Mouse (Mus musculus) heart, embryonic 16.5 days (tissue): ENCODE data around the gene Cds2. TPM values are rescaled to one million over a fixed set of nuclear protein-coding genes. Genes with fewer than 3 reads are reported as not detected.
A peak's percentile ranks its signal among the peaks of the same experiment; 100 is the strongest.
"Not testable (repeated sequence)": the region's sequence is repeated elsewhere in the genome, so short reads cannot be mapped to it uniquely, and the experiment has no call there.

Experiments
- ATAC-seq: fragments of 200-750 bp; cut with Nextera tagmentation; replicated peaks from 2 replicates; pipeline ENCODE4 v1.8.0; 2017; ENCODE audit warnings: moderate number of reproducible peaks; ENCODE audit not compliant: insufficient read depth, low FRiP score; ENCODE audit errors: extremely low read depth
- H3K27ac ChIP-seq: fragments of 300-500 bp; sonication (generic); 2 replicates; pipeline ENCODE4 v1.5.1; 2014; ENCODE audit warnings: mild to moderate bottlenecking, low read length, control low read depth, moderate library complexity
- H3K27me3 ChIP-seq: fragments of 300-500 bp; sonication (generic); 2 replicates; pipeline ENCODE4 v1.6.1; 2014; ENCODE audit warnings: low read length, mixed read lengths; ENCODE audit not compliant: control insufficient read depth, insufficient read depth
- H3K36me3 ChIP-seq: fragments of 300-500 bp; sonication (generic); 2 replicates; pipeline ENCODE4 v1.6.1; 2014; ENCODE audit not compliant: control insufficient read depth, insufficient read depth
- H3K4me1 ChIP-seq: fragments of 300-500 bp; sonication (generic); 2 replicates; pipeline ENCODE4 v1.6.1; 2014; ENCODE audit warnings: low read length, mixed read lengths; ENCODE audit not compliant: control insufficient read depth, insufficient read depth
- H3K4me2 ChIP-seq: fragments of 300-500 bp; sonication (generic); 2 replicates; pipeline ENCODE4 v1.6.1; 2014; ENCODE audit warnings: low read depth, mild to moderate bottlenecking, control low read depth, low read length
- H3K4me3 ChIP-seq: fragments of 300-500 bp; sonication (generic); 2 replicates; pipeline ENCODE4 v1.5.1; 2014; ENCODE audit warnings: mild to moderate bottlenecking, control low read depth, low read length
- H3K9ac ChIP-seq: fragments of 300-500 bp; sonication (generic); 2 replicates; pipeline ENCODE4 v1.6.1; 2014; ENCODE audit warnings: low read length, control low read depth
- H3K9me3 ChIP-seq: fragments of 300-500 bp; sonication (generic); replicated peaks from 2 replicates; pipeline ENCODE4 v1.6.1; 2016; ENCODE audit warnings: low read length; ENCODE audit not compliant: control insufficient read depth
- WGBS: fragments of 180-500 bp; shearing (Covaris S2); extraction: QIAGEN DNeasy Blood & Tissue Kit; methylation state at CpG from one replicate; pipeline ENCODE4 v1.1.7; 2014; 5-methylcytosine and 5-hydroxymethylcytosine counted together
- polyA plus RNA-seq: library from polyadenylated mRNA; unstranded; fragments of >200 nt; fragmentation: Nextera tagmentation; extraction: Ambion mirVana; gene quantifications from 2 replicates; pipeline ENCODE4 v1.2.1, GENCODE M21; 2015

The Cds2 gene
- polyA plus RNA-seq, 1 experiment from 2014 or later = 28.2 TPM

DNA sequence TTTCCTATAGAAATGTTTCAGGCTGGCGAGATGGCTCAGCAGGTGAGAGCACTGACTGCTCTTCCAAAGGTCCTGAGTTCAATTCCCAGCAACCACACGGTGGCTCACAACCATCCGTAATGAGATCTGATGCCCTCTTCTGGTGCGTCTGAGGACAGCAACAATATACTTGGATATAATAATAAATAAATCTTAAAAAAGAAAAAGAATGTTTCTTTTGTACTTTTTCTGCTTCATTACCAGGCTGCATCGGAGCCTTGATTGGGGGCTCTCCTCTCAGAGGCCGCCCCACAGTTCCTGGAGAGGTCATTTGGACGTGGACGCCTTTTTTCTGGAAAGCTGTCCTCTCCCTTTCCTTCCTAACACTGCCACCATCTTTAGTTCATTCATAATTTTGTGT, 51.1 kb downstream of the Cds2 start:
- not testable (repeated sequence) for H3K36me3 ChIP-seq, H3K27ac ChIP-seq, ATAC-seq, H3K9ac ChIP-seq, H3K4me3 ChIP-seq, H3K27me3 ChIP-seq, H3K4me1 ChIP-seq, H3K4me2 ChIP-seq, H3K9me3 ChIP-seq
- WGBS = 79% methylated on average over 8 of the region's 8 CpGs

- Histone ChIP-seq H3K4me1 (no peaks in the 10 kb centered on the region), H3K9me3 (no peaks in the 10 kb centered on the region), H3K27me3 (no peaks in the 10 kb centered on the region), H3K4me2 (no peak overlapping the region), H3K9ac (no peak overlapping the region), H3K4me3 (no peak overlapping the region), H3K36me3 (no peaks in the 10 kb centered on the region), H3K27ac (no peak overlapping the region)
- 40% methylated on average over 8 of the region's 8 CpGs for WGBS
- ATAC-seq = no peak; the same call in 1 of the 2 replicates
Observed at GRCm38 (mm10) chr2:132316041-132316808, 53.3 kb downstream of the Cds2 start.

DNA sequence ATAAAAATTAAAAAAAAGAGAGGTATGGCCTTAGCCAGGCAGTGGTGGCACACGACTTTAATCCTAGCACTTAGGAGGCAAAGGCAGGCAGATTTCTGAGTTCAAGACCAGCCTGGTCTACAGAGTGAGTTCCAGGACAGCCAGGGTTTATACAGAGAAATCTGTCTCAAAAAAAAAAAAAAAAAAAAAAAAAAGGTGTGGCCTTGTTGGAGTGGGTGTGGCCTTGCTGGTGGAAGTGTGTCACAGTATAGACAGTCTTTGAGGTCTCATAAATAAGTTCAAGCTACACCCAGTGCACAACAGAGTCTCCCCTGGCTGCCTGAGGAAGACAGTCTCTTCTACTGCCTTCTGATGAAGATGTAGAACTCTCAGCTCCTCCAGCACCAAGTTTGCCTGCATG, 54.2 kb downstream of the Cds2 start:
- H3K27ac ChIP-seq = no peak overlapping the region
- H3K36me3 ChIP-seq = no peaks in the 10 kb centered on the region
- no peaks in the 10 kb centered on the region for H3K27me3 ChIP-seq
- 56% methylated on average over 1 of the region's 1 CpGs for whole genome bisulfite sequencing
- H3K4me3 ChIP-seq = no peak overlapping the region
- no peaks in the 10 kb centered on the region for H3K4me1 ChIP-seq
- H3K4me2 ChIP-seq = no peak overlapping the region
- ATAC-seq = no peak
- H3K9ac ChIP-seq = no peak overlapping the region
- no peaks in the 10 kb centered on the region for H3K9me3 ChIP-seq

- ATAC-seq = no peak
- no peak overlapping the region for H3K27ac ChIP-seq
- H3K9me3 ChIP-seq = no peaks in the 10 kb centered on the region
- no peak overlapping the region for H3K4me3 ChIP-seq
- H3K9ac ChIP-seq = no peak overlapping the region
- H3K27me3 ChIP-seq = no peaks in the 10 kb centered on the region
- H3K36me3 ChIP-seq = no peaks in the 10 kb centered on the region
- no peaks in the 10 kb centered on the region for H3K4me1 ChIP-seq
- no peak overlapping the region for H3K4me2 ChIP-seq
- 73% methylated on average over 5 of the region's 5 CpGs for WGBS
Observed at GRCm38 (mm10) chr2:132320516-132320915, 57.6 kb downstream of the Cds2 start.

- H3K9ac ChIP-seq = no peak overlapping the region
- H3K27me3 ChIP-seq = no peaks in the 10 kb centered on the region
- no peak overlapping the region for H3K27ac ChIP-seq
- no peak overlapping the region for H3K4me3 ChIP-seq
- no peaks in the 10 kb centered on the region for H3K4me1 ChIP-seq
- no peaks in the 10 kb centered on the region for H3K36me3 ChIP-seq
- WGBS = 35% methylated on average over 4 of the region's 4 CpGs
- no peak overlapping the region for H3K4me2 ChIP-seq
- H3K9me3 ChIP-seq = no peaks in the 10 kb centered on the region
- ATAC-seq = peak; percentile 63; the same call in 1 of the 2 replicates
Observed at GRCm38 (mm10) chr2:132323541-132323940, 60.6 kb downstream of the Cds2 start.

- WGBS = 83% methylated on average over 2 of the region's 2 CpGs
- H3K4me1 ChIP-seq = no peaks in the 10 kb centered on the region
- H3K9me3 ChIP-seq = no peaks in the 10 kb centered on the region
- H3K9ac ChIP-seq = no peak overlapping the region
- H3K4me3 ChIP-seq = no peak overlapping the region
- no peak overlapping the region for H3K4me2 ChIP-seq
- H3K27me3 ChIP-seq = no peaks in the 10 kb centered on the region
- no peak for ATAC-seq
- H3K36me3 ChIP-seq = no peaks in the 10 kb centered on the region
- H3K27ac ChIP-seq = no peak overlapping the region
Observed at GRCm38 (mm10) chr2:132337202-132337601, 74.3 kb downstream of the Cds2 start.

- Histone ChIP-seq H3K4me3 (no peak overlapping the region), H3K9ac (no peak overlapping the region), H3K27me3 (no peaks in the 10 kb centered on the region), H3K4me1 (no peaks in the 10 kb centered on the region), H3K36me3 (no peaks in the 10 kb centered on the region), H3K27ac (no peak overlapping the region), H3K4me2 (no peak overlapping the region), H3K9me3 (no peaks in the 10 kb centered on the region)
- 37% methylated on average over 2 of the region's 2 CpGs for WGBS
- ATAC-seq = peak; percentile 82
Observed at GRCm38 (mm10) chr2:132340350-132340749, 77.4 kb downstream of the Cds2 start.

DNA sequence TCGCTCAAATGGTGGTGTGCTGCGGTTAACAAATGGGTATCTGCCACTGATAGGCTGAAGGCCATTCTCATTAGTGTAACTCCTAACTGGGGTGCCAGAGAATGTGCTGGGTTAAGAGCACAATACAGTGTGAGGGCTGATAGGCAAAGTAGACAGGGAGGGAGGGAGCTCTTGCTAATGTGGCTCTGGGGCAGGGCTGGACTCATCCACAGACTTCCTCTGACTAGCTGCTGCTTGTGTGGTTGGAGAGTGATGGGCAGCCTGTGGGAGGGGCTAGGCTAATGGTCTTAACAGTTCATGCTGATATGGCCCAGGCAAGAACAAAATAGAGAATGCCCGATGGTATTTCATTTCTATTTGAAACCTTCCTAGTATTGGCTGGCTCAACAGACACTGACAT, 78.3 kb downstream of the Cds2 start:
- Histone ChIP-seq H3K9ac (no peak overlapping the region), H3K27ac (no peak overlapping the region), H3K36me3 (no peaks in the 10 kb centered on the region), H3K4me3 (no peak overlapping the region), H3K4me1 (no peaks in the 10 kb centered on the region), H3K4me2 (no peak overlapping the region), H3K27me3 (no peaks in the 10 kb centered on the region), H3K9me3 (no peaks in the 10 kb centered on the region)
- WGBS = 75% methylated on average over 3 of the region's 3 CpGs
- ATAC-seq = no peak

DNA sequence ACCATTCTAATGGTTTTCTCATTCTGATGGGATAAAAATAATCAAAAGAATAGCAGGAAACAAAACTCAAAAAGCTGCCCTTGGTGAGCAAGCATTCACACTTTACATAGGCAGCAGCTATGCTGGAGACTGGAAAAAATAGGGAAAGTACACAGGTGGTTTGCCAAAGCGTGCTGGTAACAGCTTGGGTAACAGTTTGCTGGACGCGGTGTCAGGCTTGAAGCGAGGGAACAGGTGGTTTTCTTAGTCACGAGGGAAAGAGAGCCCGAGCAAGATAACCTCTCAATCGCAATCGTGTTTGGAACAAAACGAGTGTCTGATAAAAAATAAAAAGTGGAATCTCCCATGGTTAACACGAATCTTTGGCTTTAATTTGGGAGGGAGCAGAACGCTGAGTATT, 80.9 kb downstream of the Cds2 start:
- Histone ChIP-seq H3K4me3 (no peak overlapping the region), H3K36me3 (no peaks in the 10 kb centered on the region), H3K27ac (no peak overlapping the region), H3K9me3 (no peaks in the 10 kb centered on the region), H3K9ac (no peak overlapping the region), H3K4me1 (no peaks in the 10 kb centered on the region), H3K4me2 (no peak overlapping the region), H3K27me3 (no peaks in the 10 kb centered on the region)
- ATAC-seq = no peak
- 70% methylated on average over 11 of the region's 11 CpGs for WGBS
